Mouse (Mus musculus): ENCODE data around the gene Kdm2b.

GRCm38 (mm10) chr5:122965427-122965826, 24.2 kb downstream of the Kdm2b start:
- TF ChIP-seq HCFC1 (IDR thresholded peaks at IDR 0.05; ENCODE audit: borderline replicate concordance, insufficient read depth, low read length) (no peak), MAFK (IDR thresholded peaks at IDR 0.05; ENCODE audit: insufficient read depth, low read depth, low read length) (no peak), ZC3H11A (IDR thresholded peaks at IDR 0.05; ENCODE audit: borderline replicate concordance, low read depth, low read length) (no peak)
